Mouse (Mus musculus): Measurements from ENCODE around the gene Ensa. TPM values are rescaled to one million over a fixed set of nuclear protein-coding genes. Genes with fewer than 3 reads are reported as not detected.
A peak's percentile ranks its signal among the peaks of the same experiment; 100 is the strongest.

Ensa gene
- polyA plus RNA-seq (2012; rRNA removed), result 11.1 and 13.9 TPM in 2 replicates

DNA sequence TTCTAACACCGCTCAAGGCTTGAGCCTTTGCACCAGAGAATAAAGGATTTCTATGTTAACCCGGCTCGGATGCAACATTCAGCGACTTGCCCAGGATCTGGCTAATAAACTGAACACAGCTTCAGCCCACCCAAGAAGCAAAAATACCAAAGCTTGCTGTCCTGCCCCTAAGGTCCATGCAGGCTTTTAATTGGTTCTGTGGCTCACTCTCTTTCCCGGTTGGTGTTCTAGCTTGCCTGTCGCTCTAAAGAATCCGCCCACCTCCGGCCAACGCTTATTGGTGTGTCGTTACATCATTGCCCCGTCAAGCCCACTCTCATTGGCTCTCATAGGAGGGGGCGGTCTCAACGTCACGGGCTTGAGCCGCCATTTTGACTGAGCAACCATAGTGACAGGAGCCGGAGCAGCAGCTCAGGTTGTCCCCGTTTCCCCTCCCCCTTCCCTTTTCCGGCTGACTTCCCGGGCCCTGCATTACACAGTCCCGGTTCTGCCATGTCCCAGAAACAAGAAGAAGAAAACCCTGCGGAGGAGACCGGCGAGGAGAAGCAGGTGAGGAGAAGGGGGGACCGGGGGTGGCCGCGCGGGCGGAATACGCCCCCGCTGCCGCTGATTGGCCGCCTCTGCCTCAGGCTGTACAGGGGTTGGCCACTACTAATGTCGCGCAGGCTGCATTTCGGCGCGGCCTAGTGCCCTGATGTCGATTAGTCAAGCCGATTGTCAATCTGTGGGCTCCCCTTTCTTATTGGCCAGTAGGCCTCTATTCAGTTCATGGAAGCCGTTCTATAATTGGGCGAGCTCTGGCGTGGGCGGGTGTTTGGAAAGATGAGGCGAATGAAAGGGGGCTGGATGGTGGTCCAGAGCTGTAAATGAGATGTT is at the start of gene Ensa:
Gene Ensa (plus strand): TSS at position 366 of the 876 bp plus-strand sequence.
- Histone ChIP-seq H3K36me3 (ENCODE audit: control insufficient read depth, insufficient read depth, low read length) (peaks cover 1% of the 10 kb centered on the region), H3K27ac (ENCODE audit: control insufficient read depth, insufficient read depth, low read depth, low read length) (peak within 1 kb of the TSS; percentile 99), H3K4me1 (ENCODE audit: control insufficient read depth, insufficient read depth, low read length) (peaks cover 7% of the 10 kb centered on the region), H3K4me3 (ENCODE audit: control insufficient read depth, low read depth, low read length) (peak within 1 kb of the TSS; percentile 99), H3K27me3 (ENCODE audit: control insufficient read depth, insufficient read depth, low read length) (no peaks in the 10 kb centered on the region)
- TF ChIP-seq CTCF (IDR thresholded peaks at IDR 0.05; ENCODE audit: control insufficient read depth, insufficient read depth, insufficient replicate concordance, low read depth, low read length) (no peak), POLR2A (IDR thresholded peaks at IDR 0.05; ENCODE audit: control insufficient read depth, low read depth, low read length) (peak; percentile 83)

DNA sequence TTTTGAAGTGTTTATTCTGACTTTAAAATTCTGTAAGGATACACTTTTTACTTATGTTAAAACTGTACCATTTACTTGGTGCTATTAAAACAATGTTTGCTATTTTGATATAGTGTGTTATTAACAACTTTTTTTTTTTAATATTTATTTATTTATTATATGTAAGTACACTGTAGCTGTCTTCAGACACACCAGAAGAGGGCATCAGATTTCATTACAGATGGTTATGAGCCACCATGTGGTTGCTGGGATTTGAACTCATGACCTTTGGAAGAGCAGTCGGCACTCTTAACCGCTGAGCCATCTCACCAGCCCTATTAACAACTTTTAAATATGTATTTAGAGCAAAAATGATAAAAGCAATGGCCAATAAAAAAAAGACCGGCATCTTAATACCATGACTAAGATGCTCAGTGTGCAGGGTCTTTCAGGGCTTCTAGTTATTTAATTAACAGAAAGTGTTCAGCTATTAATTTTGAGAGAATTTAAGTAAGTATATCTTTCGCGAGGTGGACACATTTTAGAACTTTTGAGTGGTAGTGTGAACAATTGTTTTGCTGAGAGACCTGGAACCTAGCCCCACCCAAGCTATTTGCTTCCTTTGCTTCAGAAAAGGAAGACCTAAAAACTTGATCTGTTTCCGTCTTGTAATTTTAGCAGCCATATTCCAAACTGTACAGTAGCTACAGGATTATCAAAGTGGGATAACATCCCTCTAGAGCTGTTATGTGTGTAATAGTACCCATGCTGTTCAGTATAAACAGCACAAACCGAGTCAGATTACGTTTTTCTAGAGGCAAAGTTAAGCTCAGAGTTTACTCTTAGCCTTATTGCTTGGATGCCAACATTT is 36.8 kb upstream of the Ensa start:
- no peaks in the 10 kb centered on the region for H3K4me1 ChIP-seq (ENCODE audit: control insufficient read depth, insufficient read depth, low read length)
- no peaks in the 10 kb centered on the region; the same call in 1 of the 2 replicates for H3K36me3 ChIP-seq (ENCODE audit: control insufficient read depth, insufficient read depth, low read length)
- peak overlapping the region; percentile 93; the same call in 1 of the 2 replicates for H3K4me3 ChIP-seq (ENCODE audit: control insufficient read depth, low read depth, low read length)
- no peak overlapping the region for H3K27ac ChIP-seq (ENCODE audit: control insufficient read depth, insufficient read depth, low read depth, low read length)
- TF ChIP-seq POLR2A (IDR thresholded peaks at IDR 0.05; ENCODE audit: control insufficient read depth, low read depth, low read length) (no peak), CTCF (IDR thresholded peaks at IDR 0.05; ENCODE audit: control insufficient read depth, insufficient read depth, insufficient replicate concordance, low read depth, low read length) (no peak)
- H3K27me3 ChIP-seq (ENCODE audit: control insufficient read depth, insufficient read depth, low read length), result no peaks in the 10 kb centered on the region

DNA sequence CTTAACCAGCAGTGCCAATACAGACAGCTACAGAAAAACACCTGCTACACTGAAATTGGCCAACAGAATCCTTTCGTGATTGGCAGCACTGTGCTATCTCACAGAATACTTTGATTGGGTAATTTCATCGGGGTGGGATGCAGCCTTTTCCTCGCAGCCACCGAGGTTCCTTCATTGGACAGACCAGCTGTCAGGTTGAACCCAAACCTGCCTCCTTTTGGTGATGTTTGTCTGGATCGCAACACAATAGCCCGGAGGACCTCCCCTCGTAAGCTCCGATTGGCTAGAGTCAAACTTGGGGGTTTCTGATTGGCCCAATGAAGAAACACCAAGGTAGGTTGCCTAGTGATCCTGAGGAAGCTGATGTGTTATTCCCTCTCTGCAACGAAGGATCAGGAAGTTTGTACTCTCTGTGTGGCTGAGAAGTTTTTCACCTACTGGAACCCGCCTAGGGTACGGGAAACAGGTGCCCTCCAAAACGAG is 36.1 kb upstream of the Ensa start, which contains the start of gene Golph3l:
Gene Golph3l (plus strand): TSS at position 331 of the 483 bp plus-strand sequence.
- TF ChIP-seq POLR2A (IDR thresholded peaks at IDR 0.05; ENCODE audit: control insufficient read depth, low read depth, low read length), result peak; percentile 28; the same call in 1 of the 2 replicates
- no peak for TF ChIP-seq CTCF (IDR thresholded peaks at IDR 0.05; ENCODE audit: control insufficient read depth, insufficient read depth, insufficient replicate concordance, low read depth, low read length)
- no peaks in the 10 kb centered on the region for H3K27me3 ChIP-seq (ENCODE audit: control insufficient read depth, insufficient read depth, low read length)

DNA sequence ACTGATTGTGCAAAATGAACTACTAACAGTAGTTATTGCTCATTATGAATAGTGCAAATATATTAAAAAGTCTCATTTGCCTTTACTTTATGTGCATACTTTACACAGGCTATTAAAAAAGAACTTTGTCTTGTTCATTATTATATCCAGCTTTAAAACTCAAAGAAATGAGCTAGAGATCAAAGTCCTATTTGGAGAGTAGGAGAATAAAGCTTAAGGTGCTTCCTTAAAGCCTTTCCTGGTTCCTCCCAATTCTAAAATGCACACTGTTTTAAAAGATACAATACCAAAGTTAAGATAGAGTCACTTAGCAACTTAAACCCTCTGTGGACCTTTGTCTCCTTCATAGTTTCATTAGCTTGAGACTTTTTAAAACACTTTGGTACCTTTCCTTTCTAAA is 26.1 kb upstream of the Ensa start:
- no peak overlapping the region for H3K4me3 ChIP-seq (ENCODE audit: control insufficient read depth, low read depth, low read length)
- H3K27ac ChIP-seq (ENCODE audit: control insufficient read depth, insufficient read depth, low read depth, low read length), result no peak overlapping the region
- no peaks in the 10 kb centered on the region for H3K27me3 ChIP-seq (ENCODE audit: control insufficient read depth, insufficient read depth, low read length)
- H3K4me1 ChIP-seq (ENCODE audit: control insufficient read depth, insufficient read depth, low read length), result no peaks in the 10 kb centered on the region
- H3K36me3 ChIP-seq (ENCODE audit: control insufficient read depth, insufficient read depth, low read length), result no peaks in the 10 kb centered on the region
- TF ChIP-seq CTCF (IDR thresholded peaks at IDR 0.05; ENCODE audit: control insufficient read depth, insufficient read depth, insufficient replicate concordance, low read depth, low read length), result no peak

More for the DNA sequence above, 36.1 kb upstream of the Ensa start, which contains the start of gene Golph3l:
- Histone ChIP-seq H3K4me3 (ENCODE audit: control insufficient read depth, low read depth, low read length) (peak within 1 kb of the TSS; percentile 93), H3K4me1 (ENCODE audit: control insufficient read depth, insufficient read depth, low read length) (no peaks in the 10 kb centered on the region), H3K36me3 (ENCODE audit: control insufficient read depth, insufficient read depth, low read length) (no peaks in the 10 kb centered on the region; the same call in 1 of the 2 replicates), H3K27ac (ENCODE audit: control insufficient read depth, insufficient read depth, low read depth, low read length) (peak within 1 kb of the TSS; percentile 52)

DNA sequence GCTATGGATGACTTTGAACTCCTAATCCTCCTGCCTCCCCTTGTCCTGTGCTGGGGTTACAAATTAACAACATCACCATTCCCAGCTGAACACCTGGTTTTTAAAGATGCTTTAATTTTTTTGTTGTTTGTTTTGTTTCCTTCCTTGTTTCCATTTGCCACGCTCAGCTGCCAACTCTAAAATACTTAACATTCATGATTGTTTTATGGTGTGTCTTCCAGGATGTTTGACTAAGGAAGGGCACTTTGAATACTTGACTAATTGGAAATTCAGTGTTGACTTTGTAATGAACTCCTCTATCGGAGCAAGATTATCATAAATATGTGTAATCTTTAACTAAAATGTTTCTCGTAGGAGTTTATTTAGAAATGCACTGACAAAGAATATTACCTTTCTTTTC is 23.5 kb upstream of the Ensa start:
- TF ChIP-seq POLR2A (IDR thresholded peaks at IDR 0.05; ENCODE audit: control insufficient read depth, low read depth, low read length), result no peak
- no peak for TF ChIP-seq CTCF (IDR thresholded peaks at IDR 0.05; ENCODE audit: control insufficient read depth, insufficient read depth, insufficient replicate concordance, low read depth, low read length)

DNA sequence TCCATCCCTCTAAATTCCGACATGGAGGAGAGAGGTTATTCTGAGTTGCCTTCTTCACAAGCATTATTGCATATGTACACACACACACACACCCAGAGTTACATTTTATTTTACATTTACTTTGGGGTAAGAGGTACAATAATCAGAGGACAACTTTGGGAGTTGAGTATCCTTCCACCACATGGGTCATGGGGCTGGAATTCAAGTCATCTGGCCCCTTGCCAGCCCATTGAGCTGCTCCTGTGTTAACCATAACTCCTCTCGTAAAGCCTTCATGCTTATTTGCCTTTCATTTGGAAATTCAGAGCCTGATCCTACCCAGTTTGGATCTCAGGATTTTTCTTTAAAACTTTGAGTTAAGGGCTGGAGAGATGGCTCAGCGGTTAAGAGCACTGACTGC is 18.7 kb upstream of the Ensa start:
- H3K4me1 ChIP-seq (ENCODE audit: control insufficient read depth, insufficient read depth, low read length), result no peaks in the 10 kb centered on the region
- no peak for TF ChIP-seq POLR2A (IDR thresholded peaks at IDR 0.05; ENCODE audit: control insufficient read depth, low read depth, low read length)
- TF ChIP-seq CTCF (IDR thresholded peaks at IDR 0.05; ENCODE audit: control insufficient read depth, insufficient read depth, insufficient replicate concordance, low read depth, low read length), result no peak
- no peak overlapping the region for H3K4me3 ChIP-seq (ENCODE audit: control insufficient read depth, low read depth, low read length)
- H3K27ac ChIP-seq (ENCODE audit: control insufficient read depth, insufficient read depth, low read depth, low read length), result no peak overlapping the region
- H3K27me3 ChIP-seq (ENCODE audit: control insufficient read depth, insufficient read depth, low read length), result no peaks in the 10 kb centered on the region
- peaks cover 3% of the 10 kb centered on the region for H3K36me3 ChIP-seq (ENCODE audit: control insufficient read depth, insufficient read depth, low read length)

More for the DNA sequence above, 23.5 kb upstream of the Ensa start:
- Histone ChIP-seq H3K27me3 (ENCODE audit: control insufficient read depth, insufficient read depth, low read length) (no peaks in the 10 kb centered on the region), H3K36me3 (ENCODE audit: control insufficient read depth, insufficient read depth, low read length) (no peaks in the 10 kb centered on the region), H3K4me3 (ENCODE audit: control insufficient read depth, low read depth, low read length) (no peak overlapping the region), H3K27ac (ENCODE audit: control insufficient read depth, insufficient read depth, low read depth, low read length) (no peak overlapping the region), H3K4me1 (ENCODE audit: control insufficient read depth, insufficient read depth, low read length) (no peaks in the 10 kb centered on the region)

DNA sequence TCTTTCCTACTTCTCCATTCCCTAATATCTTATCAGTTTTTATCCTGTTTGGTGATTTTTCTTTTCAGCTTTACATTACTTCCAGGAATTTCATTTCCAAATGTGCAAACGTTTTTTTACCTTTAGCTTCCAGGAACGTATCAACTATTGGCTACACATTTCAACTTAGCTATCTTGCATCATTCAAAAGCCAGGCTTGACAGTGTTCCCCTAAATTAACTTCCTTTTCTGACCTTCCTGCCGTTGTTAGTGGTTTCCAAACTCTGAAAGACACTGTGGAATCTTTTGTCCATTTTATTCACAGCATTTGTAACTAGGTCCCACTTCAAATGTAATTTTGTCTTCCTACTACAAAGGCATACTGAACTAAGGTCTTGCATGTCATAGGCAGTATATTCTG is 15.6 kb upstream of the Ensa start:
- no peak for TF ChIP-seq POLR2A (IDR thresholded peaks at IDR 0.05; ENCODE audit: control insufficient read depth, low read depth, low read length)
- TF ChIP-seq CTCF (IDR thresholded peaks at IDR 0.05; ENCODE audit: control insufficient read depth, insufficient read depth, insufficient replicate concordance, low read depth, low read length), result no peak
- H3K4me3 ChIP-seq (ENCODE audit: control insufficient read depth, low read depth, low read length), result no peak overlapping the region
- H3K36me3 ChIP-seq (ENCODE audit: control insufficient read depth, insufficient read depth, low read length), result peaks cover 3% of the 10 kb centered on the region
- no peaks in the 10 kb centered on the region for H3K27me3 ChIP-seq (ENCODE audit: control insufficient read depth, insufficient read depth, low read length)
- no peak overlapping the region for H3K27ac ChIP-seq (ENCODE audit: control insufficient read depth, insufficient read depth, low read depth, low read length)
- H3K4me1 ChIP-seq (ENCODE audit: control insufficient read depth, insufficient read depth, low read length), result no peaks in the 10 kb centered on the region
